Mouse (Mus musculus) 3T3-L1 (cell line): ENCODE data around the gene Hsd17b1.

Source experiments
- DNase-seq: peaks from one replicate; pipeline ENCODE4 v3.0.0-alpha.2; 2015; ENCODE audit warnings: low read depth, low spot score

The Hsd17b1 gene

DNA sequence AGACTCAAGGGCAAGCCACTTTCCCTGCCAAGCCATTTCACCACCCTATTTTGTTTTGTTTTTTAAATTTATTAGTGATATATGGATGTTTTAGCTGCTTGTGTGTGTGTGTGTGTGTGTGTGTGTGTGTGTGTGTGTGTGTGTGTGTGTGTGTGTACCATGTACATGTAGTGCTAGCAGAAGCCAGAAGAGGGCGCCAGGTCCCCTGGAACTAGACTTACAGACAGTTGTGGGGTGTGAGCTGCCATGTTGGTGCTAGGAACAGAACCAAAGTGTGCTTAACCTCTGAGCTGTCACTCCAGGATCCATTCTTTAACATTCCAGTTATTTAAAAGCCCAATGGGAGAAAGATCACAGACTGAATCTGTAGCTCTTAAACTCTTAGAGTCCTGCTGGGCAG is 48.9 kb downstream of the Hsd17b1 start:
- no peak for DNase-seq

DNA sequence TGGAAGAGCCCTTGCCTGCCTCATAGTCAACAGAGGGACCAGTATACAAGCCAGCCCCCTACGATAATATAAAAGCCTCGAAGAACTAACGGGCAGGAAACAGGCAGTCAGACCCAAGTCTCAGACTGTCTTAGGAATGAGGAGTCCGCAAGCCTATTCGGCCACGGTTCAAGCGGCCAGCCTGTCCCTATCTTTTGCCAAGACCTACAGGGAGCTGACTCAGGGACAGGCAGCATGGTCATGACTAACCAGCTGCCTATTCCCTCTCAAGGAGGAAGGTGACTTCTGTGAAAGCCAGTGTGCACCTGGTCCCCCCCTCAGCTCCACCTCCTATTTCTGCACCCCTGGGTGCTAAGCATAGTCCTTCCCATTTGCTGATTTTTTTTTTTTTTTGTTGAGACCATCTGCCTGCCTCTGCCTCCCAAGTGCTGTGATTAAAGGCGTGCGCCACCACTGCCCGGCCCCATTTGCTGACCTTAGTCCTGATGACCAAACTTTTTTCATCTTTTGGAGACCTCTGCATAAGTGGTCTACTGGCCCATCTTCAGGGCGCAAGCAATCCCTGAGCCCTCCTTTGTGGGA is 50.9 kb downstream of the Hsd17b1 start:
- DNase-seq = no peak
